Mouse (Mus musculus) cerebellum, adult 11-12 months (tissue): ENCODE measurements around the gene Mrpl30.
A peak's percentile ranks its signal among the peaks of the same experiment; 100 is the strongest.

Experiments used
- DNase-seq: peaks from one replicate; pipeline ENCODE4 v3.0.0; 2022

Mrpl30 gene

DNA sequence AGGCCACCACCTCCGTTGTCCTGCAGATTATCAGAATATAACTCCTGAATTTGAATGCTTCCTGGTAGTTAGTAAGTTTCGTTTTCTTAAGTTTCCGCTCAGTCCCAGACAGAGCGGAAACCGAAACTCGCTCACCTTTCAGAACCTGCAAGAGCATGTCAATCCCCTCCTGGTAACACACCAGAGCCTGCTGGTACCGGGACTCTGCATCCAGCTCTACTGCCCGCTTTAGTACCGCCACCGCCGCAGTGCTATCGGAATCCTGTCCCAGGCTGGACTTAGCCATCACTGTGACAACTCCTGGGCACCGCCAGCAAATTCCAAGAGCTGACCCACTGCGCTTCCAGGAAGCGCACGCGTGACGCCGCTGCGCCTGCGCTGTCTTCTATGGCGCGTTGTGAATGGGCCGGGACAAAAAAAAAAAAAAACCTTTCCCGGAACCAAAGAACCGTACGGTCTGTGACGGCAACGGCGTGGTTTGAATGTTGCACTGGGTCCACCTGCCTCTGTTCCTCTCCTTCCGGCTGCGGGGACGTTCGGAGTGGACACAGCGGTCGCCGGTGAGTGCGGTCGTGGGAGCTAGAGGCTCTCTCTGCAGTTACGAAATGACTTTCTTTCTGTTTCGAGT is at the start of gene Mrpl30, which contains the start of gene Mitd1:
Gene Mrpl30, plus strand, starts transcription at position 453 of the 628 bp plus-strand sequence.
Gene Mitd1, minus strand, starts transcription at position 387 of the 628 bp plus-strand sequence.
- peak; percentile 90 for DNase-seq

DNA sequence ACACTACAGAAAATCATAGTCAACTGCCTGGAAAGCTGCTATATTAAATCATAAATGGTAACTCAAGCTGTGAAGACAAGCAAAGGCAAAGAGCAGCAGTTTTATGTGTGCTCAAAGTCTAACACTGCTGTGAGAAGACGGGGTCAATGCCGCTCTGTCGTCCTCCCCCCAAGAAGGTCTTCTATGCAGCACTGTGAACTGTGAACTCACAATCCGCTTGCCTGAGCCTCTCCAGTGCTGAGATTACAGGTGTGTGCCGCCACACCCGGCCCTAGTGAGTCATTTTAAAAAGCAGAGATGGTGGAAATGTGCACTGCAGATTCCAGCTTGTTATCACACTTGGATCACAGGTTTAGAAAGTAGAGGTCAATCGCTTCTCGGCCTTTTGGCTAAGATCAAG is 43.4 kb upstream of the Mrpl30 start:
- DNase-seq = no peak

- DNase-seq = no peak
These were observed 39.6 kb upstream of the Mrpl30 start for GRCm38 (mm10) chr1:37850696-37851095.

DNA sequence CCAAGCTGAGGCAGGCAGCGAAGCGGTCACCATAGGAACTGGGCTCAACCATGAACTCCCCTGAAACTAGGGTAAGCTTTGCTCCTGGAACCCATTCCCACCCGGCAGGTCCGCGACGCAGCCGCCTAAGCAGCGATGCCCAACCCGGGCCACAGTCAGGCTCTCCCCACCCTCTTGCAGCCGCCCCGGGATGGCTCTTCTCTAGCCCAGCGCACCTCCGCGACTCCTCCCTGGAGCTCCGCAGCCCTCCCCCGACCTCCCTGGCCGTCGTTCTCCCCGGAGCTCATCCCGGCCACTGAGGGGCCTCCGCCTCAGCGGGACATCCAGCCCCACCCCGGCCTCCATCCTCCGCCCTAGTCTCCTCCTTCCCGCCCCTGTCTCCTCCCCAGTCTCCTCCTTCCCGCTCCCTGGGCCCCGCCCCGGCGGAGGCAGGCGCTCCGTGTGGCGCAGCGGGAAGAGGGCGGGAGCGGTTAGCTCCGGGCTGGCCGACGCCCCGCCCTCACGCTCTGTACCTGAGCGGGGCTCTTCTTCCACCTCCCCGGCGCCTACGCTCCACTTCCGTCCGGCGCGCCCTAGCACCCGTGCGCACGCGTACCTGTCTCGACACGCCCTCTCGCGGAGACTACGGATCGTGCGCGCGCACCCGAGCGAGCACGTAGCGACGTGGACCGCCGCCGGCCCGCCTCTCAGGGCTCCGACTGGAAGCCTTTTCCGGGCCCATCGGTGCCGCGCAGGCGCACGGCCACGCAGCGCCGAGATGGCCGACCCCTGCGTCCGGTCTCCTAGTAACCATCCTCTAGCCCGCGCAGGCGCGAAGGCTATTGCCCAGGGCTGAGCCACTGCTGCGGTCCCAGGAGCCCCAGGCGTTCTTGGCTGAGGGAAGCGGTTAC is 25.5 kb upstream of the Mrpl30 start:
- DNase-seq = peak; percentile 100

DNA sequence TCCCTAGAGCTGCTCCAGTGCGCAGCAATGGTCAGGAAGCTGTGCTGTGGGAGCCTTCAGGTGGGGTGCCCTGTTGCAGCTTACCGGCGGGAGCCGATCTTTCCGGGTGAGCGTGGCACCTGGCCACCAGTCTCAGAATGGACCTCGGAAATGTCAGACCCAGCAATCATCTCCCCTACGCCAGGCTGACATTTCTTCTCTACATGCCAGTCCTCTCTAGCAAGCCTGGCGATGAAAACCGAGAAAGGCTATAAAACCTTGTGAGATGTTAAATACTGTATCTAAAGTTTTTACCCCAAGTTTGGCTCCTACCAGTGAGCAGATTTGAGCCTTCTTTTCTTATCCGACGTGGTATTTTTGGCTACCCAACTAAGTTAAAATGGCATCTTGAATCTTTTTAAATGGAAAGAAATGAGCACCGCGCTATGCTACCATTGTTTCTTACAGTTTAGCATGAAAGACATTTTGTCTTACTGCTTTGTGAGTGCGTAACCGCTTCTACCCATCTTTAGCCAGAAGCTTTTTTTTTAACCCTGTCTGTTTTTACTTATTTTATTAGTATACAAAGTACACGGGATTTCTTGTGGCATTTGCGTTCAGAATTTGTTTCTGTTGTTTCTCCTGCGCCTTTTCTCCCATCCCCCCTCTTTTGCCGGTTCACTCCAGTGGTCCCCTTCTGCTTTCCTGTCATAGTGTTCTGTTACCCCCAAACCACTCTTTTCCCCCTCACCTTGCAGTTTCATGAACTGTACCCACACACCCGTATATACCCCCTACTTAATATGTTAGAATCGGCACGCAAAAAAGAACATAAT is 24.7 kb upstream of the Mrpl30 start:
- peak; percentile 53 for DNase-seq

GRCm38 (mm10) chr1:37866286-37866685 is 24.0 kb upstream of the Mrpl30 start, which contains the start of gene Tsga10:
Gene Tsga10 (minus strand): TSS chr1:37866429.
- DNase-seq = no peak

DNA sequence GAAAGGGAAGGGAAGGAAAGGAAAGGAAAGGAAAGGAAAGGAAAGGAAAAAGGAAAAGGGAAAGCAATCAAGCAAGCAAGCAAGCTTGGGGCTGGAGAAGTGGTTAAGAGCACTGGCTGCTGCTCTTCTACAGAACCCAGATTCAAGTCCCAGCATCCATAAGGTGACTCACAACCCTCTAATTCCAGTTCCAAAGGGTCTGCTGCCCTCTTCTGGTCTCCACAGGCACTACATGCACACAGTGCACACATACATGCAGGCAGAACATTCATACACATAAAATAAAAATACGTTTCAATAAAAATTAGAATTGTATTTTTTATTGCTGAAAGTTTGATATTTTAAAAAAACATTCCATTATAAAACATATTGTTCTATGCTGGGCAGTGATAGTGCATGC is 23.2 kb upstream of the Mrpl30 start:
- peak; percentile 45 for DNase-seq

DNA sequence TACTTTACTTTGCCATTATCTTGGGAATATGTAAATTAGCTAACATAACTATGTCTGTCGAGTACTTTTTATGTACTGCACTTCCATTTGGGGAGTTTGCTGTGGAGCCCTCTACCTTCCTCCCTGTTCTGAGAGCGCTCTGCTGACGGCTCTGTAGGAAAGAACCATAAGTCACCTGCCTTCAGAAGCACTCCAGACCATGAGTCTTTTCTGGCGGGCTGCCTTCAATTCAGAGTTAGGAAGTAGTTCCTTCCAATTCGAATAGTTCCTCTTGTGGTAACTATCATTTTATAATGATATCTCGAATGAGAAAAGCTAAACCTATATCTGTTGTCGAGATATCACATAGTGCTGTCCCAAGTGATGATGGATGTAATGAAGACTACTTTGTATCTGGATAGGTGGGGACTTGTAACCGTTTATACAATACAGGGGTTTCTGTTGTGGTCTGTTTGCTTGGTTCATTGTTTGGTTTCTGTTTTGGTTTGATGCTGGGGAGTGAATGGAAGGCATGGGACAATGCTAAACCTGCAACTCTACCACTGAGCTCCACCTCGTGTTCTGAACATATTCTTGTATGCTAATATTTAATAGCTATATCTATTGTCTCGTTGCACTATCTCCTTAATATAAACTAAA is 22.5 kb upstream of the Mrpl30 start:
- DNase-seq = peak; percentile 26

- no peak for DNase-seq
These were observed 21.6 kb upstream of the Mrpl30 start for GRCm38 (mm10) chr1:37868640-37869039.

- no peak for DNase-seq
These were observed 20.9 kb upstream of the Mrpl30 start for GRCm38 (mm10) chr1:37869362-37869761.

GRCm38 (mm10) chr1:37871704-37872103 is 18.6 kb upstream of the Mrpl30 start, which contains the start of gene Lipt1:
Gene Lipt1 (plus strand): TSS chr1:37871738.
- DNase-seq = no peak

- peak; percentile 82 for DNase-seq
These were observed 17.9 kb upstream of the Mrpl30 start for GRCm38 (mm10) chr1:37872131-37873067.

DNA sequence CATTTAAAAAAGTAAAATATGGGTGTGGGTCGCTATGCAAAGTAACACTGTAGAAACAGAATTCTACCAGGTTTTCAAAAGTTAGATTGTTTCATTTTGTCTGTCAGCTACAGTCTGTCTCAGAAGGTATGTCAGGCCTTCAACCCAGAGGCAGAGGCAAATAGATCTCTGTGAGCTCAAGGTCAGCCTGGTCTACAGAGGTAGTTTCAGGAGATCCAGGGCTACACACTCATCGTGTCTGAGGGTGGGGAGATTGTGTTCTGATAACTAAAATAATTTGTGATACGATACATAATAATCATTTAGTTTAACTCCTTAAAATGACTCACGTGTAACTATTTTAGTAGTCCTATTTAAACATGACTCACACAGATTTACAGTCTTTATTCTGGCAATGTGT is 17.1 kb upstream of the Mrpl30 start:
- DNase-seq = no peak

DNA sequence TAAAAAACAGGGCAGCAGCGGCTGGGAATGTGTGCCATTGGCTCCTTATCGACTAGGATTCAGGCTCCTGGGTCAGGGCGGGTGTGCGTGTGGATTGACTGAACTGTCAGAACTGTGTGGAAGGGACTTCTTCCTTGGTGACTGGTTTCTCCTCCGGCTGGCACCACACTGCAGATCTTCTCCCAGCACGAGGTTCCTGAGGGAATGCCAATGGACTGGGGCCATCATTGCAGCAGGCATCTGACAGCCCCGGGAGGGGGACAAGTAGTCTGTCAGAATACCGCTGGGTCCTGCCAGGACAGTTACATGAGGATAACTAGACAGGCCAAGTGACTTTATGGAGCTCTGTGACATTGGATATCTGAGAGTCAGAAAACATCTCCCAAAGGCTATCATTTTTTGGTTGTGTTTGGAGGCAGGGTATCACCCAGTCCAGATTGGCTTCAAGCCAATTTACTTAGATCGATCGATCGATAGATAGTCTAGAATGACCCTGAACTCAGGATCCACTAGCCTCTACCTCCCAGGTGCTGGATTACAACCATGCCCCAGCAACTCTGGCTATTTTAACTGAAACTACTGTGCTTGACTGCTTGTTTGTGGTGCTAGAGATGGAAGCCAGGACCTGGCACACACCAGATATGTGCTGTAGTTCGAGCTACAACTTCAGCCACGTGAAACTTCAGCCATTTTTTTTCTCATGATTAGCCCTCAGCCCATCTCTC is 12.4 kb upstream of the Mrpl30 start:
- no peak for DNase-seq

- DNase-seq = no peak
These were observed 6.9 kb upstream of the Mrpl30 start for GRCm38 (mm10) chr1:37883411-37883810.

GRCm38 (mm10) chr1:37884451-37884850 is 5.8 kb upstream of the Mrpl30 start:
- DNase-seq = no peak

GRCm38 (mm10) chr1:37889206-37889605 is 1.1 kb upstream of the Mrpl30 start:
- no peak for DNase-seq

DNA sequence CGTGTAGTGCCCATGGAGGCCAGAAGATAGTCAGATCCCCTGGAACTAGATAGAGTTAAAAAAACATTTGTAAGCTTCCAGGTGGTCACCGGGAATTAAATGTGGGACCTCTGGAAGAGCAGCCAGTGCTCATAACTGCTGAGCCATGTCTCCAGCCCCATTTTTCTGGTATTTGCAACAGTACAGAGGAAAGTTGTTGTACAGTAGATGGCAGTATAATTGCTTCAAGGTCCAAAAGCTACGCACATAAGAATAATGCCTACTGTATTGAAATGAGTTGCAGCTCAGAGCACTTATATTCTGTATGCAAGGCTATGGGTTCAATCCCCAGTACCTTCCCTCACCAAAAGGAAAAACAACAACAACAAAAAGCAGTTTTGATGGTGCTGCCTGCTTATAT is 1.1 kb downstream of the Mrpl30 start:
- DNase-seq = no peak

GRCm38 (mm10) chr1:37894606-37895005 is 4.3 kb downstream of the Mrpl30 start:
- DNase-seq = no peak

GRCm38 (mm10) chr1:37899816-37900215 is 9.5 kb downstream of the Mrpl30 start:
- no peak for DNase-seq

- DNase-seq = no peak
These were observed 10.0 kb downstream of the Mrpl30 start for GRCm38 (mm10) chr1:37900288-37900687.
